Mouse (Mus musculus) olfactory bulb, adult 2 months (tissue): ENCODE measurements around the gene Platr17.
"Not testable (repeated sequence)": the region's sequence is repeated elsewhere in the genome, so short reads cannot be mapped to it uniquely, and the experiment has no call there.

Experiments
- CTCF ChIP-seq: fragments of 200-500 bp; IDR thresholded peaks from 2 replicates; pipeline ENCODE4 v1.5.1; 2012; ENCODE audit warnings: low read depth, mild to moderate bottlenecking, low read length, moderate library complexity; ENCODE audit not compliant: insufficient read depth
- POLR2A ChIP-seq: fragments of 200-500 bp; IDR thresholded peaks from 2 replicates; pipeline ENCODE4 v1.6.1; 2012; ENCODE audit warnings: mild to moderate bottlenecking, low read depth, low read length, moderate library complexity; ENCODE audit not compliant: insufficient read depth

DNA sequence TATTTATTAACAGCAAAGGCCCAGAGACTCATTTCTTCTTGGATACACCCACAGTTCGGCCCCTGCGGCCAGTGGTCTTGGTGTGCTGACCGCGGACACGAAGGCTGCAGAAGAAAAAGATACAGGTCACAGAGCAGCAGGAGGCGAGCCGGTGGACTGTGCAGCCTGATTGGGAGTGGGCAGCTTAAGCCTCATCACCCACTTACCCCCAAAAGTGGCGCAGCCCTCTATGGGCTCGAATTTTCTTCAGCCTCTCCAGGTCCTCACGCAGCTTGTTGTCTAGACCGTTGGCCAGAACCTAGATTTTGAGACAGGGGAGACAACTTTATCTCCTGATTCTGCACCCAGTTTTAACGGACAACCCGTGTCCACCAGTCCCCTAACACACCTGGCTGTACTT lies 47.1 kb downstream of the Platr17 start:
- TF ChIP-seq CTCF, POLR2A: not testable (repeated sequence)
